Mouse (Mus musculus) limb, embryonic 15.5 days (tissue): Measurements from ENCODE around the gene Olfr209. TPM values are rescaled to one million over a fixed set of nuclear protein-coding genes. Genes with fewer than 3 reads are reported as not detected.

Source experiments
- ATAC-seq: fragments of 200-750 bp; cut with Nextera tagmentation; 2 replicates; pipeline ENCODE4 v1.8.0; 2017; ENCODE audit warnings: low read depth, moderate TSS enrichment; ENCODE audit not compliant: insufficient number of reproducible peaks, low FRiP score, low TSS enrichment
- H3K27ac ChIP-seq: fragments of 300-500 bp; sonication (generic); 2 replicates; pipeline ENCODE4 v1.5.1; 2015; ENCODE audit warnings: moderate library complexity, mild to moderate bottlenecking, inconsistent platforms
- H3K27me3 ChIP-seq: fragments of 300-500 bp; sonication (generic); 2 replicates; pipeline ENCODE4 v1.6.1; 2015; ENCODE audit warnings: inconsistent platforms
- H3K36me3 ChIP-seq: fragments of 300-500 bp; sonication (generic); 2 replicates; pipeline ENCODE4 v1.6.1; 2015; ENCODE audit warnings: inconsistent platforms
- H3K4me1 ChIP-seq: fragments of 300-500 bp; sonication (generic); 2 replicates; pipeline ENCODE4 v1.6.1; 2015; ENCODE audit warnings: inconsistent platforms
- H3K4me2 ChIP-seq: fragments of 300-500 bp; sonication (generic); 2 replicates; pipeline ENCODE4 v1.6.1; 2015; ENCODE audit warnings: mild to moderate bottlenecking, inconsistent platforms
- H3K4me3 ChIP-seq: fragments of 300-500 bp; sonication (generic); 2 replicates; pipeline ENCODE4 v1.5.1; 2015; ENCODE audit warnings: mild to moderate bottlenecking, inconsistent platforms
- H3K9ac ChIP-seq: fragments of 300-500 bp; sonication (generic); 2 replicates; pipeline ENCODE4 v1.6.1; 2015; ENCODE audit warnings: inconsistent platforms
- H3K9me3 ChIP-seq: fragments of 300-500 bp; sonication (generic); 2 replicates; pipeline ENCODE4 v1.6.1; 2016; ENCODE audit warnings: inconsistent platforms
- polyA plus RNA-seq: library from polyadenylated mRNA; unstranded; fragments of >200 nt; fragmentation: Nextera tagmentation; extraction: Ambion mirVana; gene quantifications from 2 replicates; pipeline ENCODE4 v1.2.1, GENCODE M21; 2015

The Olfr209 gene
- polyA plus RNA-seq, 1 experiment from 2014 or later: not detected

DNA sequence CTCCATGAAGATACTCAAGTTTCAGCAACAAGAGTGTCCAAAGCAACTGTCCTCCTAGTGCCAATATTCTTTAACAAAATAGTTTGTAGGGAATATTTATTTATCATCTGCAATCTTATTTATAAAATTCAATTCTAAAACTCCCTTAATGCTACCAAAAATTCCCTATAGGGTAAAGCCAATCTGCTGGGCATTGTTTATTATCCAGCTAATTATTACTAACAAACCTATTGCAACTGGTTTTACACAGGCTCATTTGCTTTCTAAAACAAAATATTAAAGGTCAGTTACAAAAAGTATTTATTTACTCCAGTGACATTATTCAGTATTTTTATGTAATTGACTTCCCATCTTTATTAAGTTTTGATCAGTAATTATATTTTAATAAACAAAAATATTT lies 45.6 kb downstream of the Olfr209 start, which contains the start of gene Olfr204:
TSS of gene Olfr204 (minus strand) at position 101 of the 400 bp plus-strand sequence.
- no peak for ATAC-seq
- Histone ChIP-seq H3K9ac (no peak within 1 kb of the TSS), H3K4me3 (no peak within 1 kb of the TSS), H3K36me3 (no peaks in the 10 kb centered on the region), H3K9me3 (no peaks in the 10 kb centered on the region), H3K4me2 (no peak within 1 kb of the TSS), H3K27ac (no peak within 1 kb of the TSS), H3K4me1 (no peaks in the 10 kb centered on the region), H3K27me3 (no peaks in the 10 kb centered on the region)

Other genes with a start within 250 kb of the Olfr209 start
- gene Olfr194, start 242.9 kb downstream of the Olfr209 start, polyA plus RNA-seq: not detected in 2 replicates
- not detected in 2 replicates for gene Olfr195, start 216.9 kb downstream of the Olfr209 start, polyA plus RNA-seq
- not detected in 2 replicates for gene Olfr196, start 193.5 kb downstream of the Olfr209 start, polyA plus RNA-seq
- not detected in 2 replicates for gene Olfr198, start 160.5 kb downstream of the Olfr209 start, polyA plus RNA-seq
- not detected in 2 replicates for gene Olfr199, start 144.2 kb downstream of the Olfr209 start, polyA plus RNA-seq
- not detected in 2 replicates for gene Olfr201, start 91.4 kb downstream of the Olfr209 start, polyA plus RNA-seq
- not detected in 2 replicates for gene Olfr202, start 77.2 kb downstream of the Olfr209 start, polyA plus RNA-seq
- gene Olfr203, start 65.1 kb downstream of the Olfr209 start, polyA plus RNA-seq: not detected in 2 replicates
- not detected in 2 replicates for gene Olfr204, start 45.7 kb downstream of the Olfr209 start, polyA plus RNA-seq
- gene Olfr205, start 32.9 kb downstream of the Olfr209 start, polyA plus RNA-seq: not detected in 2 replicates
- not detected in 2 replicates for gene Olfr206, start 14.7 kb downstream of the Olfr209 start, polyA plus RNA-seq
- gene Gabrr3, start 43.3 kb upstream of the Olfr209 start, polyA plus RNA-seq: not detected in 2 replicates
- gene Riox2, start 107.8 kb upstream of the Olfr209 start, polyA plus RNA-seq: 33.4 and 34.3 TPM in 2 replicates
- gene Crybg3, start 237.0 kb upstream of the Olfr209 start, polyA plus RNA-seq: 12.0 and 13.8 TPM in 2 replicates